Mouse (Mus musculus): ENCODE results near the gene Map3k20.

DNA sequence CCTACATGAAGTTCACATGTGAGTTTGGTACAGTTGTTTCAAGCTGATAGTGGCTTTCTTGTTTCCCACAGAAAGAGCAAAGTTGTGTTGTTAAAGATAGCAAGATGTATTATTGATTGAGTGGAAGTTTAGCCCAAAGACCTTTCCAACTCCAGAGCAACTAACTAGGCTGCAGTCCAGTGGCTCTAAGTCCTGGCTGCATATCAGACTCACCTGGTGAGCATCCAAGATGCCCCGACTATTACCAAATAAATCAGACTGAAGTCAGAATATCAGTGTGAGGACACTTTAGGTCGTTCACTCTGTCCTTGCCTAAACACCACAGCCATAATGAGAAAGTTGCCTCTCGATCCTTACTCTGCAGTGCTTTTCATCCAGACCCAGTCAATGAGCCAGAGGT, 59.8 kb downstream of the Map3k20 start:
- TF ChIP-seq POLR2A (IDR thresholded peaks at IDR 0.05; ENCODE audit: borderline replicate concordance, extremely low read depth, low read depth, low read length) (no peak), CTCF (IDR thresholded peaks at IDR 0.05; ENCODE audit: insufficient read depth, low read length) (no peak)

Data from lung, adult 2 months (tissue).